Mouse (Mus musculus) hindbrain, embryonic 14.5 days (tissue): ENCODE data around the gene Mrps10. TPM values are rescaled to one million over a fixed set of nuclear protein-coding genes. Genes with fewer than 3 reads are reported as not detected.
A peak's percentile ranks its signal among the peaks of the same experiment; 100 is the strongest.
"Not testable (repeated sequence)": the region's sequence is repeated elsewhere in the genome, so short reads cannot be mapped to it uniquely, and the experiment has no call there.

Experiments used
- ATAC-seq: fragments of 200-750 bp; cut with Nextera tagmentation; 2 replicates; pipeline ENCODE4 v1.8.0; 2017; ENCODE audit warnings: moderate number of reproducible peaks, mild to moderate bottlenecking, moderate TSS enrichment, moderate library complexity; ENCODE audit not compliant: low FRiP score
- DNase-seq: peaks from one replicate; pipeline ENCODE4 v3.0.0-alpha.2; 2015; ENCODE audit warnings: low spot score
- H3K27ac ChIP-seq: fragments of 300-500 bp; sonication (generic); 2 replicates; pipeline ENCODE4 v1.5.1; 2014; ENCODE audit warnings: mild to moderate bottlenecking, moderate library complexity
- H3K27me3 ChIP-seq: fragments of 300-500 bp; sonication (generic); 2 replicates; pipeline ENCODE4 v1.6.1; 2014; ENCODE audit warnings: mild to moderate bottlenecking, low read length, mixed read lengths; ENCODE audit not compliant: control insufficient read depth, insufficient read depth
- H3K36me3 ChIP-seq: fragments of 300-500 bp; sonication (generic); replicated peaks from 2 replicates; pipeline ENCODE4 v1.6.1; 2014; ENCODE audit not compliant: control insufficient read depth, insufficient read depth
- H3K4me1 ChIP-seq: fragments of 300-500 bp; sonication (generic); replicated peaks from 2 replicates; pipeline ENCODE4 v1.6.1; 2014; ENCODE audit warnings: antibody characterized with exemption, low read length, mixed read lengths; ENCODE audit not compliant: control insufficient read depth, insufficient read depth
- H3K4me2 ChIP-seq: fragments of 300-500 bp; sonication (generic); replicated peaks from 2 replicates; pipeline ENCODE4 v1.6.1; 2014; ENCODE audit warnings: mild to moderate bottlenecking, moderate library complexity
- H3K4me3 ChIP-seq: fragments of 300-500 bp; sonication (generic); replicated peaks from 2 replicates; pipeline ENCODE4 v1.5.1; 2014; ENCODE audit warnings: mild to moderate bottlenecking, low read length
- H3K9ac ChIP-seq: fragments of 300-500 bp; sonication (generic); 2 replicates; pipeline ENCODE4 v1.6.1; 2014
- H3K9me3 ChIP-seq: fragments of 300-500 bp; sonication (generic); 2 replicates; pipeline ENCODE4 v1.6.1; 2016; ENCODE audit warnings: low read length; ENCODE audit not compliant: control insufficient read depth
- WGBS: fragments of 180-500 bp; shearing (Covaris S2); extraction: QIAGEN DNeasy Blood & Tissue Kit; methylation state at CpG from one replicate; pipeline ENCODE4 v1.1.7; 2014; 5-methylcytosine and 5-hydroxymethylcytosine counted together
- polyA plus RNA-seq: library from polyadenylated mRNA; unstranded; fragments of >200 nt; fragmentation: Nextera tagmentation; extraction: Ambion mirVana; gene quantifications from 2 replicates; pipeline ENCODE4 v1.2.1, GENCODE M21; 2014

The Mrps10 gene
- polyA plus RNA-seq, 1 experiment from 2014 or later = 72.3 TPM

GRCm38 (mm10) chr17:47394223-47394869, 25.7 kb downstream of the Mrps10 start:
- Histone ChIP-seq H3K27ac (no peak overlapping the region), H3K4me3 (0 out of 2 replicates have a peak overlapping the region, but pooled peaks have one; percentile 4), H3K4me2 (peak overlapping the region; percentile 39), H3K4me1 (no peaks in the 10 kb centered on the region), H3K36me3 (no peaks in the 10 kb centered on the region), H3K27me3 (peaks cover 22% of the 10 kb centered on the region), H3K9me3 (no peaks in the 10 kb centered on the region), H3K9ac (0 out of 2 replicates have a peak overlapping the region, but pooled peaks have one; percentile 20)
- no peak for ATAC-seq
- 25% methylated on average over 24 of the region's 24 CpGs for WGBS
- no peak for DNase-seq

GRCm38 (mm10) chr17:47395376-47395913, 26.8 kb downstream of the Mrps10 start:
- no peak overlapping the region for H3K27ac ChIP-seq
- DNase-seq = no peak
- H3K36me3 ChIP-seq = no peaks in the 10 kb centered on the region
- 0 out of 2 replicates have a peak overlapping the region, but pooled peaks have one; percentile 3 for H3K4me3 ChIP-seq
- H3K4me1 ChIP-seq = no peaks in the 10 kb centered on the region
- ATAC-seq = no peak; the same call in 1 of the 2 replicates
- 0 out of 2 replicates have a peak overlapping the region, but pooled peaks have one; percentile 20 for H3K9ac ChIP-seq
- 3% methylated on average over 19 of the region's 20 CpGs for WGBS
- peaks cover 22% of the 10 kb centered on the region for H3K27me3 ChIP-seq
- peak overlapping the region; percentile 39 for H3K4me2 ChIP-seq
- no peaks in the 10 kb centered on the region for H3K9me3 ChIP-seq

- DNase-seq (no peak), ATAC-seq (no peak)
- Histone ChIP-seq H3K9me3 (no peaks in the 10 kb centered on the region), H3K27me3 (peaks cover 21% of the 10 kb centered on the region), H3K4me1 (no peaks in the 10 kb centered on the region), H3K4me2 (no peak overlapping the region), H3K9ac (no peak overlapping the region), H3K36me3 (no peaks in the 10 kb centered on the region), H3K27ac (no peak overlapping the region), H3K4me3 (no peak overlapping the region)
- 89% methylated on average over 8 of the region's 8 CpGs for WGBS
These were observed 30.4 kb downstream of the Mrps10 start for GRCm38 (mm10) chr17:47399091-47399490.

- no peak within 1 kb of the TSS for H3K4me3 ChIP-seq
- peaks cover 8% of the 10 kb centered on the region; the same call in 1 of the 2 replicates for H3K27me3 ChIP-seq
- no peak within 1 kb of the TSS for H3K9ac ChIP-seq
- ATAC-seq = no peak
- DNase-seq = no peak
- no peak within 1 kb of the TSS for H3K4me2 ChIP-seq
- no peak within 1 kb of the TSS for H3K27ac ChIP-seq
- no peaks in the 10 kb centered on the region for H3K4me1 ChIP-seq
- H3K36me3 ChIP-seq = no peaks in the 10 kb centered on the region
- WGBS = 56% methylated on average over 10 of the region's 10 CpGs
- H3K9me3 ChIP-seq = no peaks in the 10 kb centered on the region
These were observed 31.8 kb downstream of the Mrps10 start, which contains the start of gene Guca1a for GRCm38 (mm10) chr17:47400451-47400850. Guca1a (minus strand) TSS chr17:47400584.

GRCm38 (mm10) chr17:47407717-47408557, 39.2 kb downstream of the Mrps10 start:
- H3K9me3 ChIP-seq = no peaks in the 10 kb centered on the region
- H3K36me3 ChIP-seq = no peaks in the 10 kb centered on the region
- H3K4me3 ChIP-seq = no peak overlapping the region
- peaks cover 36% of the 10 kb centered on the region for H3K27me3 ChIP-seq
- H3K4me1 ChIP-seq = 0 out of 2 replicates have a peak, but pooled peaks cover 5% of the 10 kb centered on the region
- no peak overlapping the region for H3K9ac ChIP-seq
- no peak overlapping the region for H3K4me2 ChIP-seq
- DNase-seq = no peak
- no peak overlapping the region for H3K27ac ChIP-seq
- ATAC-seq = no peak
- 64% methylated on average over 10 of the region's 10 CpGs for WGBS

- H3K4me1 ChIP-seq = 0 out of 2 replicates have a peak, but pooled peaks cover 5% of the 10 kb centered on the region
- ATAC-seq (no peak), DNase-seq (peak; percentile 75)
- no peak overlapping the region for H3K27ac ChIP-seq
- no peak overlapping the region for H3K4me2 ChIP-seq
- H3K9me3 ChIP-seq = no peaks in the 10 kb centered on the region
- H3K27me3 ChIP-seq = peaks cover 36% of the 10 kb centered on the region
- 25% methylated on average over 8 of the region's 8 CpGs for WGBS
- H3K4me3 ChIP-seq = no peak overlapping the region
- H3K36me3 ChIP-seq = no peaks in the 10 kb centered on the region
- no peak overlapping the region for H3K9ac ChIP-seq
These were observed 39.8 kb downstream of the Mrps10 start for GRCm38 (mm10) chr17:47408558-47408898.

GRCm38 (mm10) chr17:47409897-47410861, 41.5 kb downstream of the Mrps10 start:
- Histone ChIP-seq H3K4me2 (peak overlapping the region; percentile 62), H3K9ac (peak overlapping the region; percentile 39), H3K4me3 (peak overlapping the region; percentile 32), H3K27me3 (peaks cover 36% of the 10 kb centered on the region)
- not testable (repeated sequence) for H3K9me3 ChIP-seq, H3K36me3 ChIP-seq, H3K27ac ChIP-seq, H3K4me1 ChIP-seq
- DNase-seq = peak; percentile 41
- 4% methylated on average over 74 of the region's 74 CpGs for WGBS
- ATAC-seq = peak; percentile 55; the same call in 1 of the 2 replicates

- H3K9ac ChIP-seq = no peak overlapping the region
- H3K27ac ChIP-seq = no peak overlapping the region
- DNase-seq (no peak), ATAC-seq (no peak)
- no peaks in the 10 kb centered on the region for H3K4me1 ChIP-seq
- H3K36me3 ChIP-seq = no peaks in the 10 kb centered on the region
- H3K27me3 ChIP-seq = no peaks in the 10 kb centered on the region
- H3K4me3 ChIP-seq = no peak overlapping the region
- H3K4me2 ChIP-seq = no peak overlapping the region
- H3K9me3 ChIP-seq = no peaks in the 10 kb centered on the region
- WGBS = 68% methylated on average over 2 of the region's 2 CpGs
These were observed 51.5 kb downstream of the Mrps10 start for GRCm38 (mm10) chr17:47420195-47420594.
